Mouse (Mus musculus): ENCODE measurements at regions not wholly inside any gene's neighbourhood (a gene's known extent, or its start where the extent isn't known, plus 50 kb on each side); places are given as distances from the start of the nearest gene placed in this dataset.

- H3K9me3 ChIP-seq (ENCODE audit: control insufficient read depth, low read length): no peaks in the 10 kb centered on the region
These were observed 373.2 kb upstream of the Arpp21 start for GRCm38 (mm10) chr9:112608932-112609331.

GRCm38 (mm10) chr9:112607221-112607620 lies 371.5 kb upstream of the Arpp21 start:
- no peaks in the 10 kb centered on the region for H3K27me3 ChIP-seq (ENCODE audit: control insufficient read depth, insufficient read depth, low read length)
- no peak for DNase-seq (ENCODE audit: low spot score)

More at GRCm38 (mm10) chr9:112608932-112609331, 373.2 kb upstream of the Arpp21 start:
- WGBS: 86% methylated on average over 4 of the region's 4 CpGs
- Histone ChIP-seq H3K27ac (ENCODE audit: low read depth, low read length) (no peak overlapping the region), H3K4me2 (replicated peaks; ENCODE audit: low read depth, low read length) (no peak overlapping the region), H3K36me3 (ENCODE audit: control insufficient read depth, insufficient read depth, low read length) (no peaks in the 10 kb centered on the region), H3K27me3 (ENCODE audit: control insufficient read depth, insufficient read depth, low read length) (no peaks in the 10 kb centered on the region), H3K4me3 (ENCODE audit: low read depth, low read length) (no peak overlapping the region), H3K9ac (ENCODE audit: low read depth, low read length) (no peak overlapping the region), H3K4me1 (replicated peaks; ENCODE audit: control insufficient read depth, insufficient read depth, low read length) (no peaks in the 10 kb centered on the region)
- DNase-seq (ENCODE audit: low spot score) (no peak), ATAC-seq (ENCODE audit: low FRiP score) (no peak)

GRCm38 (mm10) chr9:112595731-112596130 lies 360.0 kb upstream of the Arpp21 start:
- Histone ChIP-seq H3K27ac (ENCODE audit: low read depth, low read length) (no peak overlapping the region), H3K9ac (ENCODE audit: low read depth, low read length) (no peak overlapping the region), H3K4me2 (replicated peaks; ENCODE audit: low read depth, low read length) (no peak overlapping the region), H3K27me3 (ENCODE audit: control insufficient read depth, insufficient read depth, low read length) (no peaks in the 10 kb centered on the region), H3K36me3 (ENCODE audit: control insufficient read depth, insufficient read depth, low read length) (no peaks in the 10 kb centered on the region), H3K4me1 (replicated peaks; ENCODE audit: control insufficient read depth, insufficient read depth, low read length) (no peaks in the 10 kb centered on the region), H3K4me3 (ENCODE audit: low read depth, low read length) (no peak overlapping the region), H3K9me3 (ENCODE audit: control insufficient read depth, low read length) (no peaks in the 10 kb centered on the region)
- DNase-seq (ENCODE audit: low spot score): no peak
- ATAC-seq (ENCODE audit: low FRiP score): no peak

More at GRCm38 (mm10) chr9:112607221-112607620, 371.5 kb upstream of the Arpp21 start:
- no peaks in the 10 kb centered on the region for H3K9me3 ChIP-seq (ENCODE audit: control insufficient read depth, low read length)
- H3K36me3 ChIP-seq (ENCODE audit: control insufficient read depth, insufficient read depth, low read length): no peaks in the 10 kb centered on the region
- H3K27ac ChIP-seq (ENCODE audit: low read depth, low read length): no peak overlapping the region
- no peak overlapping the region for H3K4me3 ChIP-seq (ENCODE audit: low read depth, low read length)
- H3K4me1 ChIP-seq (replicated peaks; ENCODE audit: control insufficient read depth, insufficient read depth, low read length): no peaks in the 10 kb centered on the region
- H3K9ac ChIP-seq (ENCODE audit: low read depth, low read length): no peak overlapping the region
- no peak overlapping the region for H3K4me2 ChIP-seq (replicated peaks; ENCODE audit: low read depth, low read length)
- WGBS: 86% methylated on average over 3 of the region's 3 CpGs
- ATAC-seq (ENCODE audit: low FRiP score): no peak

GRCm38 (mm10) chr9:112590241-112590640 lies 354.5 kb upstream of the Arpp21 start:
- H3K4me3 ChIP-seq (ENCODE audit: low read depth, low read length): no peak overlapping the region
- no peaks in the 10 kb centered on the region for H3K27me3 ChIP-seq (ENCODE audit: control insufficient read depth, insufficient read depth, low read length)
- H3K36me3 ChIP-seq (ENCODE audit: control insufficient read depth, insufficient read depth, low read length): no peaks in the 10 kb centered on the region
- no peak overlapping the region for H3K27ac ChIP-seq (ENCODE audit: low read depth, low read length)
- no peak for DNase-seq (ENCODE audit: low spot score)
- no peak for ATAC-seq (ENCODE audit: low FRiP score)
- H3K9ac ChIP-seq (ENCODE audit: low read depth, low read length): no peak overlapping the region
- H3K9me3 ChIP-seq (ENCODE audit: control insufficient read depth, low read length): no peaks in the 10 kb centered on the region
- no peaks in the 10 kb centered on the region for H3K4me1 ChIP-seq (replicated peaks; ENCODE audit: control insufficient read depth, insufficient read depth, low read length)
- no peak overlapping the region for H3K4me2 ChIP-seq (replicated peaks; ENCODE audit: low read depth, low read length)
- 74% methylated on average over 3 of the region's 3 CpGs for WGBS

GRCm38 (mm10) chr9:112573316-112573715 lies 337.6 kb upstream of the Arpp21 start:
- no peak overlapping the region for H3K27ac ChIP-seq (ENCODE audit: low read depth, low read length)
- no peaks in the 10 kb centered on the region for H3K4me1 ChIP-seq (replicated peaks; ENCODE audit: control insufficient read depth, insufficient read depth, low read length)
- no peak overlapping the region for H3K4me2 ChIP-seq (replicated peaks; ENCODE audit: low read depth, low read length)
- no peak overlapping the region for H3K9ac ChIP-seq (ENCODE audit: low read depth, low read length)
- ATAC-seq (ENCODE audit: low FRiP score) (no peak), DNase-seq (ENCODE audit: low spot score) (no peak)
- H3K9me3 ChIP-seq (ENCODE audit: control insufficient read depth, low read length): no peaks in the 10 kb centered on the region
- WGBS: 70% methylated on average over 3 of the region's 3 CpGs
- no peaks in the 10 kb centered on the region for H3K36me3 ChIP-seq (ENCODE audit: control insufficient read depth, insufficient read depth, low read length)
- no peaks in the 10 kb centered on the region for H3K27me3 ChIP-seq (ENCODE audit: control insufficient read depth, insufficient read depth, low read length)
- H3K4me3 ChIP-seq (ENCODE audit: low read depth, low read length): no peak overlapping the region

- H3K36me3 ChIP-seq (ENCODE audit: control insufficient read depth, insufficient read depth, low read length): no peaks in the 10 kb centered on the region
- no peak overlapping the region for H3K4me2 ChIP-seq (replicated peaks; ENCODE audit: low read depth, low read length)
- no peaks in the 10 kb centered on the region for H3K9me3 ChIP-seq (ENCODE audit: control insufficient read depth, low read length)
- no peaks in the 10 kb centered on the region for H3K27me3 ChIP-seq (ENCODE audit: control insufficient read depth, insufficient read depth, low read length)
- H3K4me1 ChIP-seq (replicated peaks; ENCODE audit: control insufficient read depth, insufficient read depth, low read length): no peaks in the 10 kb centered on the region
- DNase-seq (ENCODE audit: low spot score): no peak
- H3K27ac ChIP-seq (ENCODE audit: low read depth, low read length): no peak overlapping the region
- H3K4me3 ChIP-seq (ENCODE audit: low read depth, low read length): no peak overlapping the region
- ATAC-seq (ENCODE audit: low FRiP score): no peak
- H3K9ac ChIP-seq (ENCODE audit: low read depth, low read length): no peak overlapping the region
These were observed 325.6 kb upstream of the Arpp21 start for GRCm38 (mm10) chr9:112561348-112561747.

- Histone ChIP-seq H3K36me3 (ENCODE audit: control insufficient read depth, insufficient read depth, low read length) (no peaks in the 10 kb centered on the region), H3K4me1 (replicated peaks; ENCODE audit: control insufficient read depth, insufficient read depth, low read length) (no peaks in the 10 kb centered on the region), H3K27me3 (ENCODE audit: control insufficient read depth, insufficient read depth, low read length) (no peaks in the 10 kb centered on the region), H3K4me3 (ENCODE audit: low read depth, low read length) (no peak overlapping the region), H3K9ac (ENCODE audit: low read depth, low read length) (no peak overlapping the region), H3K9me3 (ENCODE audit: control insufficient read depth, low read length) (no peaks in the 10 kb centered on the region), H3K27ac (ENCODE audit: low read depth, low read length) (no peak overlapping the region), H3K4me2 (replicated peaks; ENCODE audit: low read depth, low read length) (no peak overlapping the region)
- no peak for ATAC-seq (ENCODE audit: low FRiP score)
- no peak for DNase-seq (ENCODE audit: low spot score)
- WGBS: 82% methylated on average over 4 of the region's 4 CpGs
These were observed 324.5 kb upstream of the Arpp21 start for GRCm38 (mm10) chr9:112560226-112560625.

- WGBS: 68% methylated on average over 2 of the region's 2 CpGs
- no peaks in the 10 kb centered on the region for H3K36me3 ChIP-seq (ENCODE audit: control insufficient read depth, insufficient read depth, low read length)
- H3K4me3 ChIP-seq (ENCODE audit: low read depth, low read length): no peak overlapping the region
- H3K4me1 ChIP-seq (replicated peaks; ENCODE audit: control insufficient read depth, insufficient read depth, low read length): no peaks in the 10 kb centered on the region
- no peaks in the 10 kb centered on the region for H3K27me3 ChIP-seq (ENCODE audit: control insufficient read depth, insufficient read depth, low read length)
- H3K4me2 ChIP-seq (replicated peaks; ENCODE audit: low read depth, low read length): no peak overlapping the region
- no peaks in the 10 kb centered on the region for H3K9me3 ChIP-seq (ENCODE audit: control insufficient read depth, low read length)
- no peak overlapping the region for H3K27ac ChIP-seq (ENCODE audit: low read depth, low read length)
- no peak for DNase-seq (ENCODE audit: low spot score)
- no peak for ATAC-seq (ENCODE audit: low FRiP score)
- H3K9ac ChIP-seq (ENCODE audit: low read depth, low read length): no peak overlapping the region
These were observed 302.2 kb upstream of the Arpp21 start for GRCm38 (mm10) chr9:112537924-112538323.

- H3K4me2 ChIP-seq (replicated peaks; ENCODE audit: low read depth, low read length): no peak overlapping the region
- no peak overlapping the region for H3K9ac ChIP-seq (ENCODE audit: low read depth, low read length)
- no peaks in the 10 kb centered on the region for H3K4me1 ChIP-seq (replicated peaks; ENCODE audit: control insufficient read depth, insufficient read depth, low read length)
- ATAC-seq (ENCODE audit: low FRiP score) (no peak), DNase-seq (ENCODE audit: low spot score) (no peak)
- no peak overlapping the region for H3K27ac ChIP-seq (ENCODE audit: low read depth, low read length)
- 79% methylated on average over 5 of the region's 5 CpGs for WGBS
- H3K9me3 ChIP-seq (ENCODE audit: control insufficient read depth, low read length): no peaks in the 10 kb centered on the region
- H3K36me3 ChIP-seq (ENCODE audit: control insufficient read depth, insufficient read depth, low read length): no peaks in the 10 kb centered on the region
- H3K4me3 ChIP-seq (ENCODE audit: low read depth, low read length): no peak overlapping the region
- H3K27me3 ChIP-seq (ENCODE audit: control insufficient read depth, insufficient read depth, low read length): no peaks in the 10 kb centered on the region
These were observed 289.6 kb upstream of the Arpp21 start for GRCm38 (mm10) chr9:112525377-112525776.

Data from hindbrain, embryonic 11.5 days (tissue).